Mouse (Mus musculus) T-helper 17 cell (primary cell): ENCODE measurements around the gene Ccrl2.

Experiments
- in situ Hi-C, 2 experiments: fragments of 300-600 bp; cut with MboI, MseI; formaldehyde crosslinking; loops; 1 replicate in 1 of 2; 2 replicates in 1 of 2; pipeline ENCODE4 v1.15.1; 2025; ENCODE audit warnings: high pct_unique_total_duplicates in 2 of 2

Ccrl2 gene

GRCm38 (mm10) chr9:111062840-111063239 lies 5.5 kb upstream of the Ccrl2 start:
- in situ Hi-C loops, result loop anchor here in 1 of 2 experiments (10.0 kb wide), 1 partner anchor 68 kb away; the partner anchor contains the start of gene Rtp3

- in situ Hi-C loops, result no loop called here
Observed at GRCm38 (mm10) chr9:111058943-111059556, 1.7 kb upstream of the Ccrl2 start.

GRCm38 (mm10) chr9:111057544-111058370 lies 438 bp upstream of the Ccrl2 start:
- in situ Hi-C loops, result no loop called here

GRCm38 (mm10) chr9:111056519-111056797 lies 861 bp downstream of the Ccrl2 start:
- in situ Hi-C loops, result no loop called here

GRCm38 (mm10) chr9:111055800-111056518 lies 1.4 kb downstream of the Ccrl2 start:
- in situ Hi-C loops, result no loop called here

- in situ Hi-C loops, result no loop called here
Observed at GRCm38 (mm10) chr9:111054923-111055322, 2.4 kb downstream of the Ccrl2 start.

- in situ Hi-C loops, result loop anchor here in 1 of 2 experiments (10.0 kb wide), 1 partner anchor 566 kb away; no protein-coding TSS in a partner anchor
Observed at GRCm38 (mm10) chr9:111048452-111048851, 8.9 kb downstream of the Ccrl2 start.

- in situ Hi-C loops, result loop anchor here in 1 of 2 experiments (10.0 kb wide), 1 partner anchor 568 kb away; no protein-coding TSS in a partner anchor
Observed at GRCm38 (mm10) chr9:111047266-111047665, 10.1 kb downstream of the Ccrl2 start.

- in situ Hi-C loops, result loop anchor here in 1 of 2 experiments (10.0 kb wide), 1 partner anchor 569 kb away; no protein-coding TSS in a partner anchor
Observed at GRCm38 (mm10) chr9:111046222-111046621, 11.1 kb downstream of the Ccrl2 start.

GRCm38 (mm10) chr9:111042266-111042665 lies 15.1 kb downstream of the Ccrl2 start:
- in situ Hi-C loops, result loop anchor here in 1 of 2 experiments (10.0 kb wide), 1 partner anchor 573 kb away; no protein-coding TSS in a partner anchor

GRCm38 (mm10) chr9:111039966-111040365 lies 17.4 kb downstream of the Ccrl2 start:
- in situ Hi-C loops, result loop anchor here in 1 of 2 experiments (10.0 kb wide), 1 partner anchor 575 kb away; no protein-coding TSS in a partner anchor

- in situ Hi-C loops, result no loop called here
Observed at GRCm38 (mm10) chr9:111033717-111034116, 23.6 kb downstream of the Ccrl2 start.

- in situ Hi-C loops, result no loop called here
Observed at GRCm38 (mm10) chr9:111026791-111027190, 30.5 kb downstream of the Ccrl2 start.

GRCm38 (mm10) chr9:111019022-111019421 lies 38.3 kb downstream of the Ccrl2 start, which contains the start of gene Ltf:
Ltf (plus strand) TSS chr9:111019271.
- in situ Hi-C loops, result no loop called here

GRCm38 (mm10) chr9:111015658-111016057 lies 41.7 kb downstream of the Ccrl2 start:
- in situ Hi-C loops, result no loop called here

- in situ Hi-C loops, result no loop called here
Observed at GRCm38 (mm10) chr9:111012041-111012440, 45.3 kb downstream of the Ccrl2 start.

- in situ Hi-C loops, result no loop called here
Observed at GRCm38 (mm10) chr9:111011550-111011949, 45.8 kb downstream of the Ccrl2 start.

GRCm38 (mm10) chr9:111009763-111010162 lies 47.6 kb downstream of the Ccrl2 start:
- in situ Hi-C loops, result loop anchor here in 1 of 2 experiments (5.0 kb wide), 1 partner anchor 73 kb away; no protein-coding TSS in a partner anchor

GRCm38 (mm10) chr9:111006544-111006943 lies 50.8 kb downstream of the Ccrl2 start:
- in situ Hi-C loops, result loop anchor here in 1 of 2 experiments (5.0 kb wide), 1 partner anchor 76 kb away; no protein-coding TSS in a partner anchor
